Mouse (Mus musculus): ENCODE data around the gene Eif4e3.

The Eif4e3 gene

GRCm38 (mm10) chr6:99666318-99667171 is at the start of gene Eif4e3, which contains the start of gene Gm20696:
TSS of gene Eif4e3 (minus strand) at chr6:99666771.
TSS of gene Gm20696 (minus strand) at chr6:99666797.
- peak; percentile 89 for ATAC-seq (ENCODE audit: insufficient number of reproducible peaks, low FRiP score, low TSS enrichment)

- ATAC-seq (ENCODE audit: insufficient number of reproducible peaks, low FRiP score, low TSS enrichment): no peak
Measured at GRCm38 (mm10) chr6:99715913-99716312, 49.3 kb upstream of the Eif4e3 start.

GRCm38 (mm10) chr6:99715191-99715590 is 48.6 kb upstream of the Eif4e3 start:
- no peak for ATAC-seq (ENCODE audit: insufficient number of reproducible peaks, low FRiP score, low TSS enrichment)

GRCm38 (mm10) chr6:99713256-99713655 is 46.7 kb upstream of the Eif4e3 start:
- ATAC-seq (ENCODE audit: insufficient number of reproducible peaks, low FRiP score, low TSS enrichment): no peak

GRCm38 (mm10) chr6:99711576-99712101 is 45.1 kb upstream of the Eif4e3 start:
- ATAC-seq (ENCODE audit: insufficient number of reproducible peaks, low FRiP score, low TSS enrichment): no peak

GRCm38 (mm10) chr6:99700484-99700883 is 33.9 kb upstream of the Eif4e3 start:
- ATAC-seq (ENCODE audit: insufficient number of reproducible peaks, low FRiP score, low TSS enrichment): no peak

GRCm38 (mm10) chr6:99692916-99693841 is 26.6 kb upstream of the Eif4e3 start:
- ATAC-seq (ENCODE audit: insufficient number of reproducible peaks, low FRiP score, low TSS enrichment): peak; percentile 28

- ATAC-seq (ENCODE audit: insufficient number of reproducible peaks, low FRiP score, low TSS enrichment): peak; percentile 64
Measured at GRCm38 (mm10) chr6:99692206-99692915, 25.8 kb upstream of the Eif4e3 start, which contains the start of gene Gpr27. TSS of gene Gpr27 (plus strand) at chr6:99692679.

GRCm38 (mm10) chr6:99691666-99692205 is 25.2 kb upstream of the Eif4e3 start:
- peak; percentile 23; the same call in 1 of the 2 replicates for ATAC-seq (ENCODE audit: insufficient number of reproducible peaks, low FRiP score, low TSS enrichment)

GRCm38 (mm10) chr6:99688513-99688912 is 21.9 kb upstream of the Eif4e3 start:
- no peak for ATAC-seq (ENCODE audit: insufficient number of reproducible peaks, low FRiP score, low TSS enrichment)

- ATAC-seq (ENCODE audit: insufficient number of reproducible peaks, low FRiP score, low TSS enrichment): peak; percentile 29; the same call in 1 of the 2 replicates
Measured at GRCm38 (mm10) chr6:99684899-99685298, 18.3 kb upstream of the Eif4e3 start.

- no peak for ATAC-seq (ENCODE audit: insufficient number of reproducible peaks, low FRiP score, low TSS enrichment)
Measured at GRCm38 (mm10) chr6:99683974-99684373, 17.4 kb upstream of the Eif4e3 start.

GRCm38 (mm10) chr6:99678108-99678507 is 11.5 kb upstream of the Eif4e3 start:
- ATAC-seq (ENCODE audit: insufficient number of reproducible peaks, low FRiP score, low TSS enrichment): peak; percentile 68

GRCm38 (mm10) chr6:99677325-99677724 is 10.8 kb upstream of the Eif4e3 start:
- no peak for ATAC-seq (ENCODE audit: insufficient number of reproducible peaks, low FRiP score, low TSS enrichment)

GRCm38 (mm10) chr6:99674482-99674881 is 7.9 kb upstream of the Eif4e3 start:
- no peak for ATAC-seq (ENCODE audit: insufficient number of reproducible peaks, low FRiP score, low TSS enrichment)

- no peak for ATAC-seq (ENCODE audit: insufficient number of reproducible peaks, low FRiP score, low TSS enrichment)
Measured at GRCm38 (mm10) chr6:99671768-99672167, 5.2 kb upstream of the Eif4e3 start.

GRCm38 (mm10) chr6:99670481-99671119 is 4.0 kb upstream of the Eif4e3 start:
- peak; percentile 22; the same call in 1 of the 2 replicates for ATAC-seq (ENCODE audit: insufficient number of reproducible peaks, low FRiP score, low TSS enrichment)

GRCm38 (mm10) chr6:99669481-99670325 is 3.1 kb upstream of the Eif4e3 start:
- ATAC-seq (ENCODE audit: insufficient number of reproducible peaks, low FRiP score, low TSS enrichment): no peak
